Mouse (Mus musculus) heart, embryonic 10.5 days (tissue): ENCODE data around the gene Rbmxl1. TPM values are rescaled to one million over a fixed set of nuclear protein-coding genes. Genes with fewer than 3 reads are reported as not detected.
"Not testable (repeated sequence)": the region's sequence is repeated elsewhere in the genome, so short reads cannot be mapped to it uniquely, and the experiment has no call there.

Experiments used
- DNase-seq: peaks from one replicate; pipeline ENCODE4 v3.0.0-alpha.2; 2017; ENCODE audit warnings: low spot score
- H3K27ac ChIP-seq: fragments of 300-500 bp; sonication (generic); 2 replicates; pipeline ENCODE4 v1.5.1; 2016; ENCODE audit warnings: mild to moderate bottlenecking
- H3K27me3 ChIP-seq: fragments of 300-500 bp; sonication (generic); 2 replicates; pipeline ENCODE4 v1.6.1; 2016; ENCODE audit warnings: mild to moderate bottlenecking; ENCODE audit not compliant: poor library complexity, insufficient read depth, severe bottlenecking
- H3K36me3 ChIP-seq: fragments of 300-500 bp; sonication (generic); 2 replicates; pipeline ENCODE4 v1.6.1; 2016; ENCODE audit warnings: mild to moderate bottlenecking, moderate library complexity
- H3K4me1 ChIP-seq: fragments of 300-500 bp; sonication (generic); 2 replicates; pipeline ENCODE4 v1.6.1; 2016; ENCODE audit warnings: mild to moderate bottlenecking
- H3K4me3 ChIP-seq: fragments of 300-500 bp; sonication (generic); 2 replicates; pipeline ENCODE4 v1.5.1; 2016; ENCODE audit warnings: mild to moderate bottlenecking, moderate library complexity
- H3K9me3 ChIP-seq: fragments of 300-500 bp; sonication (generic); 2 replicates; pipeline ENCODE4 v1.6.1; 2016; ENCODE audit warnings: mild to moderate bottlenecking, moderate library complexity
- WGBS: fragments of 180-500 bp; shearing (Covaris S2); methylation state at CpG from one replicate; pipeline ENCODE4 v1.1.7; 2016; 5-methylcytosine and 5-hydroxymethylcytosine counted together
- polyA plus RNA-seq: library from polyadenylated mRNA; unstranded; fragments of >200 nt; fragmentation: Nextera tagmentation; extraction: Ambion mirVana; gene quantifications from 2 replicates; pipeline ENCODE4 v1.2.1, GENCODE M21; 2016

Rbmxl1 gene
- polyA plus RNA-seq, 1 experiment from 2014 or later = 273 TPM

GRCm38 (mm10) chr8:78515132-78515531 is 6.4 kb upstream of the Rbmxl1 start:
- Histone ChIP-seq H3K4me1 (peaks cover 3% of the 10 kb centered on the region; the same call in 1 of the 2 replicates), H3K27ac (no peak overlapping the region), H3K27me3 (no peaks in the 10 kb centered on the region), H3K9me3 (no peaks in the 10 kb centered on the region), H3K36me3 (peaks cover 23% of the 10 kb centered on the region), H3K4me3 (no peak overlapping the region)
- DNase-seq = no peak
- 88% methylated on average over 3 of the region's 3 CpGs for WGBS

GRCm38 (mm10) chr8:78514706-78515105 is 6.0 kb upstream of the Rbmxl1 start:
- Histone ChIP-seq H3K4me1 (peaks cover 4% of the 10 kb centered on the region; the same call in 1 of the 2 replicates), H3K27ac (no peak overlapping the region), H3K4me3 (no peak overlapping the region), H3K36me3 (peaks cover 23% of the 10 kb centered on the region), H3K9me3 (no peaks in the 10 kb centered on the region), H3K27me3 (no peaks in the 10 kb centered on the region)
- WGBS = 95% methylated on average over 1 of the region's 1 CpGs
- DNase-seq = no peak

DNA sequence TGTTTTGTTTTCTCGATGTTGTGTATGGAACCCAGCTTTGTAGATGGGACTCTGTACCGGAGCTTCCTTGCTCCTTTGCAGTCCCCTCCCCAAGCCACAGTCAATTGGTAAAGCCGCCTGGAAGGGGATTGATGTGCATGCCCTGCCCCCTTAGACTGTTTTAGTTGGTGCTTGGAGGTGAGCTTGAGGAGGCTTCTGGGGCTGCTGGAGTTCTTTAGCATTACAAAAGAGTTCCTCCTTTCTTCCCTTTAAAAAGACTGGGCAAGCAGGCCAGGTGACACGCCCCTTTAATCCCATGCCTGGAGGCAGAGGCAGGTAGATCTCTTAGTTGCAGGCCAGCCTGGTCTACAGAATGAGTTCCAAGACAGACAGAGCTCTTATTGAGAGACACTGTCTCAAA is 4.4 kb upstream of the Rbmxl1 start:
- no peak overlapping the region for H3K4me3 ChIP-seq
- DNase-seq = no peak
- WGBS = 88% methylated on average over 4 of the region's 4 CpGs

DNA sequence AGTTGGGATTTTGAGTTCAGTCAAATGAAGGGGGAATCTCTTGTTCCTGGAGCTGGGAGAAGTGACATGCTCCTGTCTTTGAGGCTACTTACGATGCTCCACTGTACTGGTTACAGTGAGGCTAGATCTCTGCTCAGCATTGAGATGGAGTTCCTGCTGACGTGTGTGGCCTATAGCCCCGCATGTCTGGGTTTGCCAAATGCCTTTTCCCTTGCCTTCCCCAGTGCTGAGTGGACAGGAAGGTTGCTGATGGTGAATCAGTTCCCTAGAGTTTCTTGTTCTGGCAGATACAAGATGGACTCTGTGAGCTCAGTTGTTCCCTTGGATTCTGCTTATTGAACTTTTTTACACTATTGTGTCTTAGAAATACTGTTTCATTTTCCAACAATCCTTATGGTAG is 2.2 kb upstream of the Rbmxl1 start:
- no peak for DNase-seq
- Histone ChIP-seq H3K9me3 (no peaks in the 10 kb centered on the region), H3K4me1 (peaks cover 8% of the 10 kb centered on the region; the same call in 1 of the 2 replicates), H3K4me3 (no peak overlapping the region), H3K27ac (no peak overlapping the region), H3K27me3 (no peaks in the 10 kb centered on the region), H3K36me3 (peaks cover 11% of the 10 kb centered on the region)
- whole genome bisulfite sequencing = 54% methylated on average over 3 of the region's 3 CpGs

More for the DNA sequence above, 4.4 kb upstream of the Rbmxl1 start:
- H3K27me3 ChIP-seq = no peaks in the 10 kb centered on the region
- H3K27ac ChIP-seq = no peak overlapping the region
- peaks cover 23% of the 10 kb centered on the region for H3K36me3 ChIP-seq
- peaks cover 4% of the 10 kb centered on the region; the same call in 1 of the 2 replicates for H3K4me1 ChIP-seq
- no peaks in the 10 kb centered on the region for H3K9me3 ChIP-seq

DNA sequence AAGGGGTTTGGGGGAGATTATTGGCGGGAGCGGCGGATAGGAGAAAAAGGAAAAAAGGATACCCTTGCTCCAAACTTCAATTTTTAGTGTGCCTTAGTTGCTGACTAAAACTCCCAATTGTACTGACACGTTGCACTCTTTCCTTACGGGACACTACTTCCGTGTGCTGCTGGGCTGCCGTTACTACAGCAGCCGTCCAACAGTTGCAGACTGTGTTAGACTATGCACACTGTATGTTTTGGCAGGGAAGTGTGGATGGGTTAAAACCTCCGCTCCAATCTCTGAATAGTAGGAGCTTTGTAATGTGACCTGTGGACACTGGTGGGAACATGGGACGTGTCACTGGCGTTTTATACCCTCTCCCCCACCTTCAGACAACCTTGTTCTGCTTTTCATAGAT is 1.4 kb upstream of the Rbmxl1 start:
- Histone ChIP-seq H3K27me3 (no peaks in the 10 kb centered on the region), H3K27ac (peak overlapping the region; percentile 100), H3K36me3 (peaks cover 6% of the 10 kb centered on the region), H3K4me1 (peaks cover 8% of the 10 kb centered on the region; the same call in 1 of the 2 replicates), H3K9me3 (no peaks in the 10 kb centered on the region), H3K4me3 (peak overlapping the region; percentile 95)
- no peak for DNase-seq
- 2% methylated on average over 11 of the region's 11 CpGs for WGBS

DNA sequence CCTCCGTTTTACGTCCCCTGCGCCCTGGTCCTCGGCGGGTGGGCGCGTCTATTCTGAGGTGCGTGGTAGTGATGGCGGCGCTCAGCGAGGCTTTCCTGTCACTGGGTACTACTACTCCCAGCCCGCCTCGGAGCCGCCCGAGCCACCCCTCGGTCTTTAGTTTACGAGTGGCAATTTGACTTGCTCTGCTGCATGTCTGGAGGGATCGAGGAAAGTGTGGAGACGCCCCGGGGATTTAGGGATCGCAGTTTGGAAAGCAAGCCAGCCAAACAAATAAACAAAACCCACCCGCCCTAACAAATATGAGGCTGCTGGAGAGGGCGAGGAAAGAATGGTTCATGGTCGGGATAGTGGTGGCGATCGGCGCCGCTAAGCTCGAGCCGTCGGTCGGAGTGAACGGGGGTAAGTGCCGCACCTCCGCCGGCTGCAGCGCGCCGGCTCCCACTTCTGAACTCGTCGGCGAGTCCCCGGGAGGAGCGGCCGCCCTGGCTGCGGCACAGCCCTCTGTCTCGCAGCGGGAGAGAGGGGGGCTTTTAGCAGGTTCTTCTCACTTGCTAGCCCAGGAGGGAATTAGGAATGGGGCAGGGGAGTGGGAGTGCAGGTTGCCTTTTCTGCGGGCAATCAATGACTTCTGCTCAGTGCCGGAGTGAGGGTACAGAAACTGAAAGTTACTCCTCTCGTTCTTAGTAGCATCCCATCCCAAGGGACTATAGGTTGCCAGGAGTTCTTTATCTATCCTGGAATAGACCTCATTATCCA is 754 bp upstream of the Rbmxl1 start, which contains the start of gene Slc10a7:
Gene Slc10a7 (plus strand): TSS at position 74 of the 759 bp plus-strand sequence.
- Histone ChIP-seq H3K27me3 (no peaks in the 10 kb centered on the region), H3K36me3 (peaks cover 12% of the 10 kb centered on the region), H3K9me3 (no peaks in the 10 kb centered on the region), H3K4me1 (peaks cover 8% of the 10 kb centered on the region; the same call in 1 of the 2 replicates), H3K4me3 (peak within 1 kb of the TSS; percentile 95), H3K27ac (peak within 1 kb of the TSS; percentile 100)
- DNase-seq = peak; percentile 95
- under 1% methylated on average over 51 of the region's 51 CpGs for WGBS

GRCm38 (mm10) chr8:78507979-78508718 is 549 bp downstream of the Rbmxl1 start:
- peaks cover 25% of the 10 kb centered on the region for H3K36me3 ChIP-seq
- WGBS = 1% methylated on average over 38 of the region's 38 CpGs
- no peaks in the 10 kb centered on the region for H3K9me3 ChIP-seq
- peaks cover 8% of the 10 kb centered on the region; the same call in 1 of the 2 replicates for H3K4me1 ChIP-seq
- H3K4me3 ChIP-seq = peak overlapping the region; percentile 95
- peak; percentile 79 for DNase-seq
- no peaks in the 10 kb centered on the region for H3K27me3 ChIP-seq
- H3K27ac ChIP-seq = peak overlapping the region; percentile 100

DNA sequence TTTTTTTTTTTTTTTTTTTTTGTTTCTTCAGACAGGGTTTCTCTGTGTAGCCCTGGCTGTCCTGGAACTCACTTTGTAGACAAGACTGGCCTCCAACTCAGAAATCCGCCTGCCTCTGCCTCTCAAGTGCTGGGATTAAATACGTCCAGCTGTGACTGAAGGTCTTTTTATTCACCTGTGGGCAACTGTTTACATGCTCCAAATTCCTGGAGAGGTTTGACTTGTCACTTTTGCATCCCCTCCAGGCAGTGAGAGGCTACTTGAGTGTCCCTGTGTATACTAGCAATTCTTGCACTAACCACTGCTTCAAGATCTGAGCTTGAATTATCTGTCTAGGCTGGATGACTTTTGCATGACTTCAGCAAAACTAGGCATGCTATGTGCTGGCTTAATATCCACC is 6.0 kb downstream of the Rbmxl1 start:
- Histone ChIP-seq H3K9me3 (no peaks in the 10 kb centered on the region), H3K4me1 (0 out of 2 replicates have a peak, but pooled peaks cover 4% of the 10 kb centered on the region), H3K27ac (no peak overlapping the region), H3K36me3 (peaks cover 25% of the 10 kb centered on the region), H3K4me3 (no peak overlapping the region), H3K27me3 (no peaks in the 10 kb centered on the region)
- no peak for DNase-seq
- 64% methylated on average over 2 of the region's 2 CpGs for WGBS

DNA sequence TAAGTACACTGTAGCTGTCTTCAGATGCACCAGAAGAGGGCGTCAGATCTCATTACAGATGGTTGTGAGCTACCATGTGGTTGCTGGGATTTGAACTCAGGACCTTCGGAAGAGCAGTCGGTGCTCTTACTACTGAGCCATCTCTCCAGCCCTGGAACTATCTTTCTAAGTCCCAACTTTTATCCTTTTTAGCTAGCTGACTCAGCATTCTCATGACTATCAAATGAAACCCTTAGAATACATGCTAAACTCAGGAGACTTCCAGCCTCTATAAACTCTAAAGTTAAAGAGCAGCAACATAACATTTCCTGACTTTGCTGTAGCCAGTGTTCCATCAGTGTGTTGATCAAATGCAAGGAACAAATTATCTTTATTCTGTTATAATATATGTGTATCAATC is 12.4 kb downstream of the Rbmxl1 start:
- not testable (repeated sequence) for H3K4me3 ChIP-seq, H3K9me3 ChIP-seq, H3K27me3 ChIP-seq, H3K4me1 ChIP-seq, H3K27ac ChIP-seq, DNase-seq, H3K36me3 ChIP-seq
- 92% methylated on average over 3 of the region's 3 CpGs for WGBS

GRCm38 (mm10) chr8:78493031-78493430 is 15.7 kb downstream of the Rbmxl1 start:
- Histone ChIP-seq H3K36me3 (no peaks in the 10 kb centered on the region), H3K27ac (no peak overlapping the region), H3K4me3 (no peak overlapping the region), H3K4me1 (no peaks in the 10 kb centered on the region), H3K27me3 (no peaks in the 10 kb centered on the region), H3K9me3 (no peaks in the 10 kb centered on the region)
- 43% methylated on average over 2 of the region's 2 CpGs for WGBS
- no peak for DNase-seq

GRCm38 (mm10) chr8:78489733-78490132 is 19.0 kb downstream of the Rbmxl1 start:
- DNase-seq = no peak
- Histone ChIP-seq H3K9me3 (no peaks in the 10 kb centered on the region), H3K27ac (no peak overlapping the region), H3K4me3 (no peak overlapping the region), H3K4me1 (no peaks in the 10 kb centered on the region), H3K27me3 (no peaks in the 10 kb centered on the region), H3K36me3 (no peaks in the 10 kb centered on the region)
- WGBS = 80% methylated on average over 3 of the region's 3 CpGs

DNA sequence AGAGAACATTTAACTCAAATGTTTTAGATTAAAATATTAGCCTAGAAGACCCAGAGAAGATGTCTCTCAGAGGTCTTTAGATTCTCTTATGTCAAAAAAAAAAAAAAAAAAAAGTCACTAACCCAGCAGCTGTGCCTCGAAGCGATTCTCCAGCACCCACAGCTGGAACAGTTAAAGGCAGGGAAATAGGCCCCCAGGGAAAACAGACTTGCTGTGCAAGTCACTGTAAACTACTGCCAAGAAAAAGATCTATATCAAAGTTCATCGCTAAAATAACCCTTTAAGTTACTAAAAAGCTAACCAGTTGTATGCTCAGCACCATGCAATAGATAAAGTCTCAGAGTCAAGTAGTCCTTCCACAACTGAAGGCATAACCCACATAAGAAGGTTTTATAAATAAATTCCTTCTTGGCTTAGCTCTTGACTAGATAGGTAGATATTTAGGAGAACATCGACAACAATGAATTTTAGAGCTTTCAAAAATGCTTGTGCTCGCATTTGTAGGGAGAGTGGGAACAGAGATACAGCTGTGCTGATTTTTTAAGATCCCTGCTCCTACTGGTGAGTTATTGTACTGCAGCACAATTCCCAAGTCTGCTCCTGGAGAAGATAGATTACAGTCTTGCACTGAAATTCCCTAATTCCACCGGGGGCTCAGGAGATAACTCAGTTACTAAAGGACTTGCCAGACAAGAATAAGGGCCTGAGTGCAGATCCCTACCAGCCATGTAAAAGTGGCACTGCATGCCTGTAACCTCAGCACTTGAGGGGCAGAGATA is 31.5 kb downstream of the Rbmxl1 start:
- WGBS = 47% methylated on average over 6 of the region's 6 CpGs
- H3K27ac ChIP-seq = no peak overlapping the region
- H3K4me3 ChIP-seq = no peak overlapping the region
- no peaks in the 10 kb centered on the region for H3K4me1 ChIP-seq
- no peaks in the 10 kb centered on the region for H3K36me3 ChIP-seq
- no peaks in the 10 kb centered on the region for H3K9me3 ChIP-seq
- H3K27me3 ChIP-seq = no peaks in the 10 kb centered on the region
- DNase-seq = no peak
